Mouse (Mus musculus) cortical plate, adult 2 months (tissue): Measurements from ENCODE around the gene Ssr2.

ENCODE experiments used
- CTCF ChIP-seq: fragments of 200-500 bp; IDR thresholded peaks from 2 replicates; pipeline ENCODE4 v1.5.1; 2011; ENCODE audit warnings: mild to moderate bottlenecking, control low read depth, low read length; ENCODE audit not compliant: insufficient read depth; ENCODE audit errors: extremely low read depth
- POLR2A ChIP-seq: fragments of 200-500 bp; IDR thresholded peaks from 2 replicates; pipeline ENCODE4 v1.6.1; 2011; ENCODE audit warnings: mild to moderate bottlenecking, low read length, control low read depth; ENCODE audit not compliant: insufficient read depth; ENCODE audit errors: extremely low read depth

- TF ChIP-seq CTCF (no peak), POLR2A (no peak)
These were observed 20.5 kb upstream of the Ssr2 start for GRCm38 (mm10) chr3:88555069-88555605.
